Mouse (Mus musculus): ENCODE measurements around the gene Mtfmt. TPM values are rescaled to one million over a fixed set of nuclear protein-coding genes. Genes with fewer than 3 reads are reported as not detected.

The Mtfmt gene
- total RNA-seq (2012; rRNA removed) (18.1 and 21.3 TPM in 2 replicates), total RNA-seq (2014; rRNA removed) (23.9 and 26.3 TPM in 2 replicates), polyA plus RNA-seq (2012; ENCODE audit: insufficient read length, low read depth) (26.2 and 26.3 TPM in 2 replicates)

GRCm38 (mm10) chr9:65435671-65436301 lies at the start of gene Mtfmt:
TSS of gene Mtfmt (plus strand) at chr9:65435782.
- peaks cover 0 to 21% of the 10 kb centered on the region in 2 experiments; a peak in 2 of 4 replicates for H3K4me1 ChIP-seq (ENCODE audit: control insufficient read depth in 1 of 2, insufficient read depth in 2 of 2)
- TF ChIP-seq CHD2 (IDR thresholded peaks at IDR 0.05; ENCODE audit: low read length), result no peak
- peak; percentile 87 for TF ChIP-seq ELF1 (IDR thresholded peaks at IDR 0.05; ENCODE audit: low read depth, low read length)
- TF ChIP-seq ZKSCAN1 (IDR thresholded peaks at IDR 0.05; ENCODE audit: borderline replicate concordance, low read depth, low read length), result no peak
- no peak; the same call in 1 of the 2 replicates for TF ChIP-seq MEF2A (IDR thresholded peaks at IDR 0.05; ENCODE audit: borderline replicate concordance, low read depth, low read length)
- peak; percentile 95 for TF ChIP-seq NELFE (IDR thresholded peaks at IDR 0.05; ENCODE audit: low read depth, low read length)
- TF ChIP-seq MAX (IDR thresholded peaks at IDR 0.05; ENCODE audit: low read length), result peak; percentile 83
- no peak for TF ChIP-seq ETS1 (conservative IDR thresholded peaks at IDR 0.05; ENCODE audit: low read depth, low read length)
- TF ChIP-seq USF2 (conservative IDR thresholded peaks at IDR 0.05; ENCODE audit: low read depth, low read length), result no peak
- TF ChIP-seq JUN (IDR thresholded peaks at IDR 0.05; ENCODE audit: insufficient read depth, low read depth, low read length), result no peak
- TF ChIP-seq MAZ (IDR thresholded peaks at IDR 0.05; ENCODE audit: low read depth, low read length), result 0 out of 2 replicates have a peak, but pooled peaks have one; percentile 55
- no peak for TF ChIP-seq CHD1 (IDR thresholded peaks at IDR 0.05; ENCODE audit: low read depth, low read length)
- TF ChIP-seq TBP (conservative IDR thresholded peaks at IDR 0.05; ENCODE audit: low read depth, low read length), result no peak
- no peak for TF ChIP-seq USF1 (IDR thresholded peaks at IDR 0.05; ENCODE audit: low read depth, low read length)
- TF ChIP-seq POLR2AphosphoS2 (IDR thresholded peaks at IDR 0.05; ENCODE audit: low read depth, low read length), result peak; percentile 86
- no peak for TF ChIP-seq ZC3H11A (IDR thresholded peaks at IDR 0.05; ENCODE audit: low read depth, low read length)
- 0 out of 2 replicates have a peak, but pooled peaks have one; percentile 34 for TF ChIP-seq RCOR1 (conservative IDR thresholded peaks at IDR 0.05; ENCODE audit: low read depth, low read length)
- TF ChIP-seq BHLHE40 (IDR thresholded peaks at IDR 0.05; ENCODE audit: low read depth, low read length), result 0 out of 2 replicates have a peak, but pooled peaks have one; percentile 11
- no peak; the same call in 1 of the 2 replicates for TF ChIP-seq UBTF (IDR thresholded peaks at IDR 0.05; ENCODE audit: low read depth, low read length)
- peak; percentile 33; the same call in 1 of the 2 replicates for TF ChIP-seq MYC (IDR thresholded peaks at IDR 0.05; ENCODE audit: low read depth, low read length)
- no peak for TF ChIP-seq SMC3 (IDR thresholded peaks at IDR 0.05; ENCODE audit: low read depth, low read length)
- 0 out of 2 replicates have a peak, but pooled peaks have one; percentile 33 for TF ChIP-seq KAT2A (IDR thresholded peaks at IDR 0.05; ENCODE audit: insufficient replicate concordance, low read length)
- peak; percentile 98 for TF ChIP-seq NRF1 (IDR thresholded peaks at IDR 0.05; ENCODE audit: low read depth, low read length)
- TF ChIP-seq ZMIZ1 (IDR thresholded peaks at IDR 0.05; ENCODE audit: low read depth, low read length), result peak; percentile 93
- TF ChIP-seq IRF4 (IDR thresholded peaks at IDR 0.05; ENCODE audit: low read depth, low read length), result peak; percentile 45; the same call in 1 of the 2 replicates
- no peak for TF ChIP-seq JUND (conservative IDR thresholded peaks at IDR 0.05; ENCODE audit: low read depth, low read length)
- no peak for TF ChIP-seq ZNF384 (IDR thresholded peaks at IDR 0.05; ENCODE audit: low read depth, low read length)
- TF ChIP-seq SIN3A (IDR thresholded peaks at IDR 0.05; ENCODE audit: low read length), result peak; percentile 92
- TF ChIP-seq TCF12 (IDR thresholded peaks at IDR 0.05; ENCODE audit: low read depth, low read length), result peak; percentile 84
- peak; percentile 65 for TF ChIP-seq HCFC1 (IDR thresholded peaks at IDR 0.05; ENCODE audit: low read depth, low read length)
- peak; percentile 93 for TF ChIP-seq MXI1 (IDR thresholded peaks at IDR 0.05; ENCODE audit: low read depth, low read length)
- no peak for TF ChIP-seq GABPA (IDR thresholded peaks at IDR 0.05; ENCODE audit: insufficient replicate concordance, low read depth, low read length)
- TF ChIP-seq RAD21 (IDR thresholded peaks at IDR 0.05; ENCODE audit: low read depth, low read length), result no peak
- TF ChIP-seq PAX5 (IDR thresholded peaks at IDR 0.05; ENCODE audit: low read length), result no peak
- TF ChIP-seq EP300 (IDR thresholded peaks at IDR 0.05; ENCODE audit: low read length), result no peak
- peak; percentile 96 for TF ChIP-seq POLR2A (IDR thresholded peaks at IDR 0.05; ENCODE audit: low read depth, low read length)
- DNase-seq (ENCODE audit: extremely low read depth), result peak; percentile 96
- H3K4me2 ChIP-seq (ENCODE audit: insufficient read depth, low read depth, poor library complexity, severe bottlenecking), result peak within 1 kb of the TSS; percentile 88
- peaks cover 9 to 28% of the 10 kb centered on the region in 2 experiments for H3K36me3 ChIP-seq (replicated peaks in 1 of 2; ENCODE audit: control insufficient read depth in 1 of 2, insufficient read depth in 1 of 2, low read length in 1 of 2)
- peaks cover 15% of the 10 kb centered on the region for H3K79me2 ChIP-seq (replicated peaks; ENCODE audit: control insufficient read depth, extremely low read depth, insufficient read depth, poor library complexity, severe bottlenecking)
- peak within 1 kb of the TSS; percentile 76 to 99 (median 92) for H3K4me3 ChIP-seq (replicated peaks in 1 of 3; ENCODE audit: low read depth in 2 of 3, low read length in 2 of 3, poor library complexity in 1 of 3)
- peaks cover 3% of the 10 kb centered on the region for H3K9me3 ChIP-seq (replicated peaks; ENCODE audit: low read length)
- no peak within 1 kb of the TSS for H3K27ac ChIP-seq (ENCODE audit: insufficient read depth, low read depth)
- H3K9ac ChIP-seq (ENCODE audit: insufficient read depth, low read depth), result peak within 1 kb of the TSS; percentile 76
- dilution Hi-C loops (cut with MboI; ENCODE audit: extremely low pct_ligation_motif_present, extremely low pct_unique_long_range_greater_than_20kb, low sequenced_read_pairs) (no loop called here), in situ Hi-C loops (cut with MboI; ENCODE audit: low pct_ligation_motif_present, low pct_unique_long_range_greater_than_20kb, low sequenced_read_pairs) (no loop called here)
- peaks cover 1% of the 10 kb centered on the region for H3K27me3 ChIP-seq (replicated peaks)

Data from CH12.LX (cell line).